Mouse (Mus musculus): Measurements from ENCODE around the gene Atp1b1. TPM values are rescaled to one million over a fixed set of nuclear protein-coding genes. Genes with fewer than 3 reads are reported as not detected.
A peak's percentile ranks its signal among the peaks of the same experiment; 100 is the strongest.

Atp1b1 gene
- polyA plus RNA-seq, 1 experiment from 2014 or later, result 131 TPM

DNA sequence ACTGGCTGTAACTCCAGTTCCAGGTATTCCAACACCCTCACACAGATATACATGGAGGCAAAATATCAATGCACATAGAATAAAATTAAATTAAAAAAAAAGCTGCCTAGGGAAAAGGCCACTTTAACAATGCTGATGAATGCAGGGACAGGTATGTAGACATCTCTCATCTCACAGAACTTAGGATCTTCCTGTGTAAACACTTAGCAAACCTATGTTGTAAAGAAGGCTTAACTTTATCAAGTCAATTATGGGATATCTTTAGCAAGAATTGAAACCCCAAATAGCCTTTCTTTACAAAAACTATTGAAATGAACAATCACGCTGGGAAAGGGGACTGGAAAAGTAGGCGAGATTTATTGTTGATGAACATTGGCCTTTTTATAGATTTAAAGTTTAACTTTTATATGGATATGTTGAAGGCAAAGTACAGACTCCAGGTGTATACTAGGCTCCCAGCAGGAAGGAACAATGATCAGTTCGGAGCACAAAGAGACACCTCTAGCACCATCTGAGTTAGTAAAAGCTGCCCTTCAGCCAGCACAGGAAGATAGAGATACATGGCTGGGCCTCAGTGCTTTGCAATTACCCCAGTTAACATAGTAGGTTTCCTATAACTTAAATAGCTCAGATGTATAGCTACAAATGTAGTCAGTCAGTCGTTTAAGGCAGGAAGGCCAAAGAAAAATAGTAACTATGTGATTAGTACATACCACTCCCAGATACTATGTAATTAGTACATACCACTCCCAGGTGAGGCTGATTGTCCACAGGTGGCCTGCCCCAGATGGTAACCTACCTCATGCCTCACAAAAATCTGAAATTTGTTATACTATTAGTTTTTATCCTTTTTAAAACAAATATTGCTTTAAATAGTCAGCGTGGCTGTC, 22.8 kb upstream of the Atp1b1 start:
- no peak overlapping the region for H3K27ac ChIP-seq
- no peak overlapping the region for H3K4me3 ChIP-seq
- 87% methylated on average over 5 of the region's 5 CpGs for WGBS
- H3K4me1 ChIP-seq (replicated peaks), result no peaks in the 10 kb centered on the region
- no peaks in the 10 kb centered on the region for H3K27me3 ChIP-seq
- H3K9ac ChIP-seq, result no peak overlapping the region
- no peak overlapping the region for H3K4me2 ChIP-seq
- ATAC-seq (ENCODE audit: low FRiP score), result no peak
- H3K9me3 ChIP-seq, result no peaks in the 10 kb centered on the region
- no peaks in the 10 kb centered on the region for H3K36me3 ChIP-seq

DNA sequence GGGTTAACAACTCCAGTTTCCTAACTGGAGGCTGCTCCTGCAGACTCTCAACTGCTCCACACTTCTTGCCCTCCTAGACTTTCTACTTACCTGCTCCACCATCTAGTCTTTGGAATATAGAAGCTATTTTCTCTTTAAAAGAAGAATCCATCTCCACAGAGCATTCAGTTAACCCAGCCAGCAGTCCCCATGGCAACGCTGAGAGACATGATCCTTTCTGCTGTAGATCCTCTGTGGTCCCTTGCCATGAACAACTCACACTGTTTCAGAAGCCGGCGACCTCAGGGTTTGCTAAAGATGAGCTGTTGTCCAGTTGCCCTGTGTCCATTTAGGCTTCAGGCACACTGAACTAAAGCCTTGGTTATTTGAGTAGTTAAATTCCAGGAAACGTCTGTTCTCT, 17.7 kb upstream of the Atp1b1 start:
- no peak for ATAC-seq (ENCODE audit: low FRiP score)
- Histone ChIP-seq H3K4me1 (replicated peaks) (no peaks in the 10 kb centered on the region; the same call in none of the 2 replicates), H3K36me3 (no peaks in the 10 kb centered on the region), H3K27me3 (no peaks in the 10 kb centered on the region), H3K27ac (no peak overlapping the region), H3K4me2 (no peak overlapping the region), H3K9me3 (no peaks in the 10 kb centered on the region), H3K4me3 (no peak overlapping the region), H3K9ac (no peak overlapping the region)
- 89% methylated on average over 4 of the region's 4 CpGs for WGBS

DNA sequence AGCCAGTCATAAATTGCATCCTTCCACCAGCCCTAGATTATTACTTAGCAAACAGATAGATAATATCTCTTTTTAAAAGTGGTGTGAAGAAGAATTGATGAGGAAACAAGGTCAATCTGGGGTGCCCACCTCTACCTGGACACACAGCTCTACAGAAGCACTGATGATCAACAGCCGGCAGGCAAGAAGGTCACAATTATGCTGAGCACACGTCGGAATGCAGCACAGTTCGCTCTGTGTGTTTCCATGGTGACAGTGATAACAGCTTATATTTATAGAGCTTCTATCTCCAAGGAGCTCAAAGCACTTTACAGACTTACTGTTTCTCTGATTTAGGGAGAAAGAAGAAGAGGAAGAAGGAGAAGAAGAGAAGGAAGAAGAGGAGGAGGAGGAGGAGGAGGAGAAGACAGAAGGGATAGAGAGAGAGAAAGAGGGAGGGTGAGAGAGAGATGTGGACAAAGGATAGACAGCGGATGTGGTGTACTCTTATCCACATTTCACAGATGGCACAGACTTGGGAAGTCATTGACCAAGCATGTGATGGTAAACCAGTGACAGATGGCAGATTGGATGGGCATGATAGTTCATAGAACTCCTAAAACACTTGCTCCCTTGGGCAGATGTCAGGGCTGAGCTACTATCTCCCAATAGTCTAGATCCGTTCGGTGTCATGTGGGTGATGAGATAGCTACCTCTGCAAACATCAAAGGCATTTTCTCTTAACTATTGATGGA, 16.8 kb upstream of the Atp1b1 start:
- Histone ChIP-seq H3K9me3 (no peaks in the 10 kb centered on the region), H3K4me2 (no peak overlapping the region), H3K27me3 (no peaks in the 10 kb centered on the region), H3K36me3 (no peaks in the 10 kb centered on the region), H3K4me1 (replicated peaks) (no peaks in the 10 kb centered on the region; the same call in none of the 2 replicates), H3K27ac (peak overlapping the region; percentile 12; the same call in 1 of the 2 replicates), H3K9ac (no peak overlapping the region), H3K4me3 (no peak overlapping the region)
- WGBS, result 62% methylated on average over 7 of the region's 7 CpGs
- peak; percentile 75; the same call in 1 of the 2 replicates for ATAC-seq (ENCODE audit: low FRiP score)

DNA sequence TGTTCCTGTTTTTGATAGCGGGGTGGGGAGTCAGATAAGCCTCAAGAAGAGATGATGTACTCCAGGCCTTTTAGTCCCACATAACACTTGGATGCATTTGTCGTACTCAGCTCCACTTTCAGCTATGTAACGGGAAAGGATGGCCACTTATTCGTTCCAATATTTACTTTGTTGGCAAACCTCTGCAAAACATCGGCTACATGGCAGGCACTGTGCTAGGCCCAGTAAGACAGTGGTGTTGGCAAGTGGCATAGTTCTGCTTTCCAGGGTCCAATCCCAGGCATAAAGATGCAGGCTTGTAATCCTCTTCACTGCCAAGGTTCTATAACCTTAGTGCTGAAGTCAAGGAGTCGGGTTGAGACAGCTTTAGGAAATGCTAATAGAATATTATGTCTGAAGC, 16.2 kb upstream of the Atp1b1 start:
- Histone ChIP-seq H3K4me3 (no peak overlapping the region), H3K4me1 (replicated peaks) (no peaks in the 10 kb centered on the region; the same call in none of the 2 replicates), H3K9ac (no peak overlapping the region), H3K4me2 (no peak overlapping the region), H3K27ac (no peak overlapping the region), H3K36me3 (no peaks in the 10 kb centered on the region), H3K27me3 (no peaks in the 10 kb centered on the region), H3K9me3 (no peaks in the 10 kb centered on the region)
- WGBS, result 93% methylated on average over 6 of the region's 6 CpGs
- ATAC-seq (ENCODE audit: low FRiP score), result no peak

DNA sequence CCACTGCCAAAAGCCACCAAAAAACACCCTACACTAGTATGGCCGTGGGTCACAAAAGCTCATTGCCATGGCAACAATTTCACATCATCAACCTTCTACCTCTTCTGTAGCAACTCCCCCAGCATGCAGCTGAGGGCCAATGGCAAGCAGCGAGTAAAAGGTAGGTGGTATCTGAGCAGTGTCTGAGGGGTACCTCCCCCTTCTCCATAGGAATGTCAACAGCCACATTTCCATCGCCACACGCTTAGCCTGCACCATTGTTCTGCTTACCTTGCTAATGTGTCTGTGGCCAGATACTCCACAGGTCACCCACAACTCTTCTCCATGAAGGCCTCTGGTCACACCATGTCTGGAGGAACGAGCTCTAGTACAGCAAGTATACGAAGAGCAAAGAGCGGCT, 15.2 kb upstream of the Atp1b1 start:
- no peaks in the 10 kb centered on the region; the same call in none of the 2 replicates for H3K4me1 ChIP-seq (replicated peaks)
- H3K27me3 ChIP-seq, result no peaks in the 10 kb centered on the region
- H3K9ac ChIP-seq, result no peak overlapping the region
- H3K4me2 ChIP-seq, result no peak overlapping the region
- no peak overlapping the region for H3K27ac ChIP-seq
- H3K36me3 ChIP-seq, result no peaks in the 10 kb centered on the region
- ATAC-seq (ENCODE audit: low FRiP score), result no peak
- no peak overlapping the region for H3K4me3 ChIP-seq
- H3K9me3 ChIP-seq, result no peaks in the 10 kb centered on the region
- 90% methylated on average over 7 of the region's 7 CpGs for WGBS

DNA sequence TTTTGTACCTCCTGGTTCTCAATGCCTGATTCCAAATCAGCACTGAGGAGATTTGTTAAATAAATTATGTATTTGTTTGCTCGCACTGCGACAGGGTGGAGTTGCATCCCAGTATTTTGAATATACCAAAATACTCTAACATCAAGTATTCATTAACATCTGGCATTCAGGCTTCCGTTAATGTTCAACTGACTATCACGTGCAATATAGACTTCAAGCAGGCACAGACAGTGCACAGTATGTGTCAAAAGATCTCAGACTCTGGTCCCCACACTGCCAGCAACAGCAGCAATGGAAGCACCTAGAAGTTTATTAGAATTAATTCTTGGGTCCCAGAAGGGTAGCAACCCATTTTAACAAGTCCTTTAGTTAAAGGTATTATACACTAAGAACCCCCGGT, 13.5 kb upstream of the Atp1b1 start:
- ATAC-seq (ENCODE audit: low FRiP score), result no peak
- Histone ChIP-seq H3K9me3 (no peaks in the 10 kb centered on the region), H3K4me3 (no peak overlapping the region), H3K4me1 (replicated peaks) (no peaks in the 10 kb centered on the region; the same call in none of the 2 replicates), H3K36me3 (no peaks in the 10 kb centered on the region), H3K27ac (no peak overlapping the region), H3K9ac (no peak overlapping the region), H3K27me3 (no peaks in the 10 kb centered on the region), H3K4me2 (no peak overlapping the region)
- 90% methylated on average over 5 of the region's 5 CpGs for WGBS

DNA sequence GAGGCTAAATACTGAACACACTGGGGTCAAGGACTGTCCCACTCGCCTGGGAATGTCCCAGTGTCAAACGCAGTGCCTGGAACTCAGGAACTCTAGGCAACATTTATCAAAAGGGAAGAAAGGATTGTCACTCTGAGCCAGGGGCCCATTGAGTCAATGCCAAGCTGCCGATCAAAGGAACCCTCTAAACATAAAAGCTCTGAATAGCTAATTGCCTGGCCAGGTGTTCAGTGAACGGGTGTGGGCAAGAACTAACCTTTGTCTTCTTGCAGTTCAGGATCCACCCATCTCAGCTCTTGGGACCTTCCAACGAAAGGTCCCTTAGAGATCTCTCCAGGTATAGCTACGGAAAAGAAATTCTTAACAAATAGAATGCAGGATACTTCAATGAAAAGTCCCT, 12.8 kb upstream of the Atp1b1 start:
- Histone ChIP-seq H3K27ac (no peak overlapping the region), H3K36me3 (no peaks in the 10 kb centered on the region), H3K27me3 (no peaks in the 10 kb centered on the region), H3K9ac (no peak overlapping the region), H3K4me3 (no peak overlapping the region), H3K4me1 (replicated peaks) (no peaks in the 10 kb centered on the region; the same call in none of the 2 replicates), H3K4me2 (no peak overlapping the region), H3K9me3 (no peaks in the 10 kb centered on the region)
- no peak for ATAC-seq (ENCODE audit: low FRiP score)
- WGBS, result 51% methylated on average over 6 of the region's 6 CpGs

DNA sequence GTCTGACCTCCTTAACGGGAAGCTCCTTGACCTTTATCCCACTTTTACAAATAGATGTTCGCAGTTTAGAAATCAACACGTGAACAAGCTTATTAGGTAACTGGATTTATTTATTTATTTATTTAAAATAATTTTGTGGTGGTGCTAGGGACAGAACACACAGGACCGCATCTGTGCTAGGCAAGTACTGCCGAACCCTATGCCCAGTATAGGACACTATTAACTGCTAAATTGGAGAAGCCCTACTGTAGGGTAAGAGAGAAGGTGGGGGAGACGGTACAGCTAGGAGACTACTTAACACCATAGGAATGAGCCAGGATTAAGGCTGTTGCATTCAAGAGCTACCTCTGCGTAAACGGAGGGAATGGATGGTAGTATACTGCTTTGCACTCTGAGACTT, 10.2 kb upstream of the Atp1b1 start:
- no peak overlapping the region for H3K4me3 ChIP-seq
- H3K4me1 ChIP-seq (replicated peaks), result no peaks in the 10 kb centered on the region
- 90% methylated on average over 8 of the region's 8 CpGs for WGBS
- no peaks in the 10 kb centered on the region for H3K36me3 ChIP-seq
- H3K27ac ChIP-seq, result no peak overlapping the region
- no peaks in the 10 kb centered on the region for H3K9me3 ChIP-seq
- no peaks in the 10 kb centered on the region for H3K27me3 ChIP-seq
- H3K4me2 ChIP-seq, result no peak overlapping the region
- no peak for ATAC-seq (ENCODE audit: low FRiP score)
- no peak overlapping the region for H3K9ac ChIP-seq

DNA sequence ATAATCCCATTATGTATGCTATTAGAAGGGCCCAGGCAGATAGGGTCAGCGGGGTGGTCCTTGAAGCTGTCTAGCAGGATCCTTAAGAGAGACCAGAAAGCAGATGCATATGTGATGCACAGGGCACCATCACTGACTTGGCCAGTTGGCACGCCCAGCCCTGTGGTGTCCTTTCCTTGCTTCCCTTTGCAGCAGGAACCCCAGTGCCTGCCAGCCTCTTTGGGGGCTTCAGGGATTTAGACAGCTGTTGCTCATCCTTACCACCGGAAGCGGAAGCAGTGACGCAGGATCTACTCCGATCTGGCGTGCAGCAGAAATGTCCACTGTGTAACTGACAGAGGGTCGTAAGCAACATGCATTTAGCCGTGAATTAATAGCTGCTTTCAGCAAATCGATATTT, 9.3 kb upstream of the Atp1b1 start:
- H3K27me3 ChIP-seq, result no peaks in the 10 kb centered on the region; the same call in 1 of the 2 replicates
- no peak for ATAC-seq (ENCODE audit: low FRiP score)
- no peak overlapping the region for H3K4me2 ChIP-seq
- no peaks in the 10 kb centered on the region for H3K9me3 ChIP-seq
- no peaks in the 10 kb centered on the region for H3K36me3 ChIP-seq
- 96% methylated on average over 10 of the region's 10 CpGs for WGBS
- H3K4me3 ChIP-seq, result no peak overlapping the region
- H3K27ac ChIP-seq, result no peak overlapping the region
- no peak overlapping the region for H3K9ac ChIP-seq
- no peaks in the 10 kb centered on the region for H3K4me1 ChIP-seq (replicated peaks)

DNA sequence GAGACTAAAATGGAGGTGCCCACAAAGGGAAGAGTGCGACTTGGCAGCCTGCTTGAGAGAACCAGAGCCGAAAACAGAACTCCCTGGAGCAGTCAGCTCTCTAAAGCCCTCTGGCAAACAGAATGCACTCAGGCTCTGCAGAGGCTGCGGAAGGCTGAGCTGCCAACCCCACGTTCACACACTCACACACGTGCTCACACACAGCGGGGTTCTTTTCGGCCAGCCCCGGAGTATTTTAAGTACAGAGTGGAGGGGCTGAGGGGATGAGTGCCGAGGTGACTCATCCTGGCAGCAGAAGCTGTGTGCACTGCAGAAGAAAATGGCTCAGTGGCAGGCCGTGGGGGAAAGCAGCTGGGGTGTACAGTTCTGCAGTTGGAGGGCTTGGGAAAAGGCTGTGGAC, 3.6 kb upstream of the Atp1b1 start:
- Histone ChIP-seq H3K9me3 (no peaks in the 10 kb centered on the region), H3K36me3 (no peaks in the 10 kb centered on the region), H3K4me1 (replicated peaks) (peaks cover 39% of the 10 kb centered on the region), H3K9ac (peak overlapping the region; percentile 58), H3K27ac (no peak overlapping the region), H3K27me3 (peaks cover 7% of the 10 kb centered on the region; the same call in 1 of the 2 replicates), H3K4me3 (0 out of 2 replicates have a peak overlapping the region, but pooled peaks have one; percentile 9), H3K4me2 (peak overlapping the region; percentile 34)
- 31% methylated on average over 10 of the region's 10 CpGs for WGBS
- ATAC-seq (ENCODE audit: low FRiP score), result no peak

DNA sequence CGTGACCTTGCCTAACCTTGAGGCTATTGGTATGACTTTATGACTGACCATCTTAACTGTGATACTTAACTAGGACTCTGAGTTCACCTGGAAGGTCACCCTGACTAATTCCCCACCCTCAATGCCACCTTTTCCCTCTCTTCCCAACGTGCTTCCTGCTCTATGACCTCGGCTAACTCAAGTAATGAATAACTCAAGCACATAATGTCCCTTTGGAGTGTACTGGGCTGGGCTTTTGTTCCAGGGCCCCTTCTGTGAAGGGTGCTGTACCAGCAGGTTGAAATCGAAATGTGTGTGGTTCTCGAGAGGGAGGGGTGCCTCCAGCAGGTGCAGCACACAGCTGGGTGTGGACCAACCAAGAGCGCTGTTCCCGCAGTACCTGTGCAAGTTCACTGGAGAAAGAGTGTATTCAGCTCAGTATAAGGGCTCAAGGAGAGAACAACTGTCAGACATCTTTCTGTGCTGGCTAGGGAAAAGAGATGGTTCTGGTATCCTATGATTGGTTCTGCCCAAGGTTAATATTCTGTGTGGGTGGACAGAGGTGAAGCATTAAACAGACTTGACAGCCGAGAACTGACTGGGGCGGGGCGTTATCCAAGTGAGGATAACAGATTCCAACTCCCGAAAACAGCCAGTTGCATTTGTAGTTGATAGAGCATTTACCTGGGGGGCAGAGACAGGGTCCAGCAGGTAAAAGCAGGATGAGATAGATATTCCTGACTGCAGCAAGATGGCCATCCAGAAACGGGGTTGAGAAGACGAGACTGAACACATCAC, 3.0 kb upstream of the Atp1b1 start:
- Histone ChIP-seq H3K9ac (peak overlapping the region; percentile 58), H3K27me3 (peaks cover 7% of the 10 kb centered on the region; the same call in 1 of the 2 replicates), H3K4me3 (no peak overlapping the region), H3K9me3 (no peaks in the 10 kb centered on the region), H3K4me2 (peak overlapping the region; percentile 34), H3K4me1 (replicated peaks) (peaks cover 45% of the 10 kb centered on the region), H3K27ac (no peak overlapping the region), H3K36me3 (no peaks in the 10 kb centered on the region)
- WGBS, result 67% methylated on average over 13 of the region's 13 CpGs
- no peak for ATAC-seq (ENCODE audit: low FRiP score)

All from hindbrain, embryonic 13.5 days (tissue).